Mouse (Mus musculus) retina, postnatal 1 day (tissue): ENCODE measurements around the gene Vmn1r152.
"Not testable (repeated sequence)": the region's sequence is repeated elsewhere in the genome, so short reads cannot be mapped to it uniquely, and the experiment has no call there.

Experiments used
- DNase-seq: peaks from one replicate; pipeline ENCODE4 v3.0.0-alpha.2; 2012

Vmn1r152 gene

GRCm38 (mm10) chr7:22522667-22523066 lies at the start of gene Vmn1r152:
Vmn1r152 (plus strand) TSS chr7:22522967.
- not testable (repeated sequence) for DNase-seq

DNA sequence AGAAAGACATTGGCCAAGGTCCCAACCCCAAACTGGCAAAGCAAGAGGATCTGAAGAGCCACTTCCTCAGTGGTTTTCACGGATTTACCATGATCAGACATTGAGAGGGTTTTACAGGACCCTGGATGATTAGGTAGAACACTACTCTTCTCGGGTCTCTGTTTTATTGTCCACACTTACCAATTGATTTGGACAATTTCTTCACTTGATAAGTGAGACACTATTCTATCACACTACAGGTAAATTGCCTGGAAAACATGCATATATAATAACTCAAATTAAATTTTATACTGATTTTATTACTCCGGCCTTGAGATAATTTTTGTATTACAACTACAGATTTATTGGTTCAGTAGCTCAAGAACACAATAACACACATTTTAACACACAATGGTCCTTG lies 23.2 kb upstream of the Vmn1r152 start, which contains the start of gene Vmn1r151:
TSS of gene Vmn1r151 (minus strand) at position 101 of the 400 bp plus-strand sequence.
- DNase-seq = not testable (repeated sequence)

- DNase-seq = not testable (repeated sequence)
These were observed 12.0 kb downstream of the Vmn1r152 start, which contains the start of gene Gm8677 for GRCm38 (mm10) chr7:22534787-22535186. Gm8677 (minus strand) TSS chr7:22534887.

- DNase-seq = not testable (repeated sequence)
These were observed 42.5 kb downstream of the Vmn1r152 start, which contains the start of gene Gm4201 for GRCm38 (mm10) chr7:22565243-22565642. Gm4201 (minus strand) TSS chr7:22565343.
